Mouse (Mus musculus) hindbrain, embryonic 14.5 days (tissue): ENCODE data around the gene Klhdc3. TPM values are rescaled to one million over a fixed set of nuclear protein-coding genes. Genes with fewer than 3 reads are reported as not detected.
A peak's percentile ranks its signal among the peaks of the same experiment; 100 is the strongest.

ENCODE experiments used
- ATAC-seq: fragments of 200-750 bp; cut with Nextera tagmentation; 2 replicates; pipeline ENCODE4 v1.8.0; 2017; ENCODE audit warnings: moderate number of reproducible peaks, mild to moderate bottlenecking, moderate TSS enrichment, moderate library complexity; ENCODE audit not compliant: low FRiP score
- DNase-seq: peaks from one replicate; pipeline ENCODE4 v3.0.0-alpha.2; 2015; ENCODE audit warnings: low spot score
- H3K27ac ChIP-seq: fragments of 300-500 bp; sonication (generic); 2 replicates; pipeline ENCODE4 v1.5.1; 2014; ENCODE audit warnings: mild to moderate bottlenecking, moderate library complexity
- H3K27me3 ChIP-seq: fragments of 300-500 bp; sonication (generic); 2 replicates; pipeline ENCODE4 v1.6.1; 2014; ENCODE audit warnings: mild to moderate bottlenecking, low read length, mixed read lengths; ENCODE audit not compliant: control insufficient read depth, insufficient read depth
- H3K36me3 ChIP-seq: fragments of 300-500 bp; sonication (generic); replicated peaks from 2 replicates; pipeline ENCODE4 v1.6.1; 2014; ENCODE audit not compliant: control insufficient read depth, insufficient read depth
- H3K4me1 ChIP-seq: fragments of 300-500 bp; sonication (generic); replicated peaks from 2 replicates; pipeline ENCODE4 v1.6.1; 2014; ENCODE audit warnings: antibody characterized with exemption, low read length, mixed read lengths; ENCODE audit not compliant: control insufficient read depth, insufficient read depth
- H3K4me2 ChIP-seq: fragments of 300-500 bp; sonication (generic); replicated peaks from 2 replicates; pipeline ENCODE4 v1.6.1; 2014; ENCODE audit warnings: mild to moderate bottlenecking, moderate library complexity
- H3K4me3 ChIP-seq: fragments of 300-500 bp; sonication (generic); replicated peaks from 2 replicates; pipeline ENCODE4 v1.5.1; 2014; ENCODE audit warnings: mild to moderate bottlenecking, low read length
- H3K9ac ChIP-seq: fragments of 300-500 bp; sonication (generic); 2 replicates; pipeline ENCODE4 v1.6.1; 2014
- H3K9me3 ChIP-seq: fragments of 300-500 bp; sonication (generic); 2 replicates; pipeline ENCODE4 v1.6.1; 2016; ENCODE audit warnings: low read length; ENCODE audit not compliant: control insufficient read depth
- WGBS: fragments of 180-500 bp; shearing (Covaris S2); extraction: QIAGEN DNeasy Blood & Tissue Kit; methylation state at CpG from one replicate; pipeline ENCODE4 v1.1.7; 2014; 5-methylcytosine and 5-hydroxymethylcytosine counted together
- polyA plus RNA-seq: library from polyadenylated mRNA; unstranded; fragments of >200 nt; fragmentation: Nextera tagmentation; extraction: Ambion mirVana; gene quantifications from 2 replicates; pipeline ENCODE4 v1.2.1, GENCODE M21; 2014

Klhdc3 gene
- polyA plus RNA-seq, 1 experiment from 2014 or later, result 155 TPM

- WGBS, result under 1% methylated on average over 43 of the region's 43 CpGs
- peak within 1 kb of the TSS; percentile 58; the same call in 1 of the 2 replicates for H3K27ac ChIP-seq
- peak within 1 kb of the TSS; percentile 88 for H3K4me2 ChIP-seq
- peaks cover 59% of the 10 kb centered on the region for H3K36me3 ChIP-seq
- H3K9me3 ChIP-seq, result no peaks in the 10 kb centered on the region
- DNase-seq, result peak; percentile 93
- peak within 1 kb of the TSS; percentile 69 for H3K9ac ChIP-seq
- peak; percentile 89 for ATAC-seq
- peaks cover 12% of the 10 kb centered on the region for H3K4me1 ChIP-seq
- no peaks in the 10 kb centered on the region for H3K27me3 ChIP-seq
- peak within 1 kb of the TSS; percentile 80 for H3K4me3 ChIP-seq
Observed at GRCm38 (mm10) chr17:46673850-46674529, 6.7 kb downstream of the Klhdc3 start, which contains the start of gene Rrp36. TSS of gene Rrp36 (minus strand) at chr17:46674352.

DNA sequence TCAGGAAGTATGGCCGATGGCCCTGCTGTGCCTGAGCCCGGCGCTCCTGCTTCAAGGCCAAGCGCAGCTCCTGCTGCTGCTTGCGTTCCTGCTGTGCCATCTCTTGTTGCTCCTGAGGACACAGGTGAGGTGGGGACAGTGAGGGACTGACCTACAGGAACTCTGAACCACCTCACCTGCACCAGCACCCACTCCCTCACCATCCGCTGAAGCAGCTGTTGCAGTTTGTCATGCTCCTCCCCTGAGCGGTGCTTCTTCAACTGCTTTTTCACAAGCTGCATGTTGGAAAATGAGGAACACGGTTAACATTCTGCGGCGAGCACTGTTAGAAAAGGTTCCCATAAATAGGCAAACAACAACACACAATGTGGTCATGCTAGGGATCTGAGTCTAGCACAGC, 10.8 kb downstream of the Klhdc3 start:
- Histone ChIP-seq H3K27me3 (no peaks in the 10 kb centered on the region), H3K4me3 (no peak overlapping the region), H3K9ac (no peak overlapping the region), H3K27ac (no peak overlapping the region), H3K9me3 (no peaks in the 10 kb centered on the region), H3K36me3 (peaks cover 64% of the 10 kb centered on the region), H3K4me2 (no peak overlapping the region), H3K4me1 (peaks cover 6% of the 10 kb centered on the region)
- ATAC-seq (no peak), DNase-seq (no peak)
- WGBS, result 97% methylated on average over 10 of the region's 10 CpGs

DNA sequence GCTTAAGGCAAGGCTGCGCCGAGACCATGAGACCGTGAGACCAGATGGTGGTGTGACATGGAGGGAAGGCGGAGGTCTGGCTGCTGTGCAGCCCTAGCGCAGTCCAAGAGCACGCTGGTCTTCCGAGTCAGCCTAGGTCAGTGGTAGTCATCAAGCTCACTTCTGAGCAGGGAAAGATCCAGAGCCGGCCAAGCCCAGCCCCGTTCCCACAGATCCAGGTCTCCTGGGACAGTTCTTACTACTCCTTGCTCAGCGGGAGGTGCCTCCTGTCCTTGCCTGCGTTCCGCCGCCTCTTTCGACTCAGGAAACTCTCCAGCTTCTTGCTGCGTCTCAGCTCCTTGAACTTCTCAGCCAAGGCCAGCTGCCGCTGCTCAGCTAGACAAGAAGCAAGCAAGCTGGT, 13.0 kb downstream of the Klhdc3 start:
- Histone ChIP-seq H3K27me3 (no peaks in the 10 kb centered on the region), H3K4me1 (no peaks in the 10 kb centered on the region), H3K27ac (no peak overlapping the region), H3K36me3 (peaks cover 82% of the 10 kb centered on the region), H3K4me2 (no peak overlapping the region), H3K4me3 (no peak overlapping the region), H3K9me3 (no peaks in the 10 kb centered on the region), H3K9ac (no peak overlapping the region)
- ATAC-seq (no peak), DNase-seq (no peak)
- WGBS, result 90% methylated on average over 16 of the region's 16 CpGs

- DNase-seq (no peak), ATAC-seq (no peak)
- no peaks in the 10 kb centered on the region for H3K9me3 ChIP-seq
- peaks cover 98% of the 10 kb centered on the region for H3K36me3 ChIP-seq
- no peaks in the 10 kb centered on the region for H3K4me1 ChIP-seq
- H3K4me3 ChIP-seq, result no peak overlapping the region
- no peak overlapping the region for H3K27ac ChIP-seq
- WGBS, result 92% methylated on average over 5 of the region's 5 CpGs
- H3K27me3 ChIP-seq, result no peaks in the 10 kb centered on the region
- no peak overlapping the region for H3K4me2 ChIP-seq
- H3K9ac ChIP-seq, result no peak overlapping the region
Observed at GRCm38 (mm10) chr17:46662730-46663129, 18.0 kb downstream of the Klhdc3 start.

- ATAC-seq (no peak), DNase-seq (no peak)
- Histone ChIP-seq H3K4me1 (no peaks in the 10 kb centered on the region), H3K4me3 (no peak overlapping the region), H3K27me3 (no peaks in the 10 kb centered on the region), H3K36me3 (peaks cover 99% of the 10 kb centered on the region), H3K9ac (no peak overlapping the region), H3K9me3 (no peaks in the 10 kb centered on the region), H3K27ac (no peak overlapping the region), H3K4me2 (no peak overlapping the region)
- 94% methylated on average over 12 of the region's 12 CpGs for WGBS
Observed at GRCm38 (mm10) chr17:46661981-46662380, 18.7 kb downstream of the Klhdc3 start.

DNA sequence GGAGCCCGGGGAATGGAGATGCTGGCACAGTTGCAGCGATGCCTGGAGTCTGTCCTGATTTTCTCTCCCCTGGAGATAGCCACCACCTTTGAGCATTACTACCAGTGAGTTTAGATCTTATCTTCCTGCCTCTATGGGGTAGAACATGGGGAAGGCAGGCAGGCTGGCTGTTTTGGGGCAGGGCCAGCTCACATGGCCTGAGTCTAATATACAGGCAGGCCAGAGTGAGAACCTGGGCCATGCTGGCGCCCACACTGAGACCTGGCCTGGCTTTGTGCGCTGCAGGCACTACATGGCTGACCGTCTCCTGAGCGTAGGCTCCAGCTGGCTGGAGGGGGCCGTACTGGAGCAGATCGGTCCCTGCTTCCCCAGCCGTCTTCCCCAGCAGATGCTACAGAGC, 19.4 kb downstream of the Klhdc3 start:
- Histone ChIP-seq H3K4me2 (no peak overlapping the region), H3K9ac (no peak overlapping the region), H3K27me3 (no peaks in the 10 kb centered on the region), H3K9me3 (no peaks in the 10 kb centered on the region), H3K4me3 (no peak overlapping the region), H3K4me1 (no peaks in the 10 kb centered on the region), H3K27ac (no peak overlapping the region), H3K36me3 (peaks cover 99% of the 10 kb centered on the region)
- 94% methylated on average over 9 of the region's 9 CpGs for WGBS
- ATAC-seq (no peak), DNase-seq (no peak)

DNA sequence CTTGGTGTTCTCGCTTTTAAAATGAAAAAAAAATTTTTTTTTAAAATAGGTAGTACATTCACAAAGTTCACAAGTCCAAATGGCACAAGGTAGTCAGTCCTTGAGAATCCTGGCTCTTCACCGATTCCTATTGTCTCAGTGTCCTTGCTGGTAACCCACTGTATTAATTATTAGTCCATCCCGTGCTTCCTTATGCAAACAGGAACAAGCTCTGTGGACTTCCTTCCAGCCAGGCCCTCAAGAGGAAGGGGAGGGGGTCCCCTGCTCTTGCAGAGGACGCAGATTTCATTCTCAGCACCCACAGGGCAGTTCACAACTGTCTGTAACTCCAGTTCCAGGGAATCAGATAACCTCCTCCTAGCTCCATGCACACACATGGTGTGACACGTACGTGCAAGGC, 24.7 kb downstream of the Klhdc3 start:
- Histone ChIP-seq H3K27me3 (no peaks in the 10 kb centered on the region), H3K4me3 (no peak overlapping the region), H3K9me3 (no peaks in the 10 kb centered on the region), H3K4me2 (no peak overlapping the region), H3K4me1 (peaks cover 14% of the 10 kb centered on the region), H3K27ac (no peak overlapping the region), H3K36me3 (peaks cover 82% of the 10 kb centered on the region), H3K9ac (no peak overlapping the region)
- 94% methylated on average over 6 of the region's 6 CpGs for WGBS
- ATAC-seq, result no peak
- no peak for DNase-seq

- ATAC-seq (no peak), DNase-seq (no peak)
- peak overlapping the region; percentile 83 for H3K4me2 ChIP-seq
- 78% methylated on average over 20 of the region's 20 CpGs for WGBS
- no peak overlapping the region for H3K27ac ChIP-seq
- peaks cover 46% of the 10 kb centered on the region for H3K36me3 ChIP-seq
- H3K27me3 ChIP-seq, result no peaks in the 10 kb centered on the region
- peak overlapping the region; percentile 62 for H3K4me3 ChIP-seq
- peaks cover 27% of the 10 kb centered on the region for H3K4me1 ChIP-seq
- H3K9me3 ChIP-seq, result no peaks in the 10 kb centered on the region
- H3K9ac ChIP-seq, result peak overlapping the region; percentile 94
Observed at GRCm38 (mm10) chr17:46651755-46652547, 28.8 kb downstream of the Klhdc3 start.

- Histone ChIP-seq H3K9ac (peak overlapping the region; percentile 94), H3K4me1 (peaks cover 32% of the 10 kb centered on the region), H3K27me3 (no peaks in the 10 kb centered on the region), H3K36me3 (peaks cover 40% of the 10 kb centered on the region), H3K27ac (peak overlapping the region; percentile 93), H3K9me3 (no peaks in the 10 kb centered on the region), H3K4me3 (peak overlapping the region; percentile 62), H3K4me2 (peak overlapping the region; percentile 83)
- WGBS, result 73% methylated on average over 17 of the region's 17 CpGs
- ATAC-seq (no peak), DNase-seq (no peak)
Observed at GRCm38 (mm10) chr17:46651292-46651691, 29.4 kb downstream of the Klhdc3 start.
